Mouse (Mus musculus) hindbrain, embryonic 14.5 days (tissue): ENCODE measurements around the gene Ap1g2. TPM values are rescaled to one million over a fixed set of nuclear protein-coding genes. Genes with fewer than 3 reads are reported as not detected.

Source experiments
- ATAC-seq: fragments of 200-750 bp; cut with Nextera tagmentation; 2 replicates; pipeline ENCODE4 v1.8.0; 2017; ENCODE audit warnings: moderate number of reproducible peaks, mild to moderate bottlenecking, moderate TSS enrichment, moderate library complexity; ENCODE audit not compliant: low FRiP score
- DNase-seq: peaks from one replicate; pipeline ENCODE4 v3.0.0-alpha.2; 2015; ENCODE audit warnings: low spot score
- H3K27ac ChIP-seq: fragments of 300-500 bp; sonication (generic); 2 replicates; pipeline ENCODE4 v1.5.1; 2014; ENCODE audit warnings: mild to moderate bottlenecking, moderate library complexity
- H3K27me3 ChIP-seq: fragments of 300-500 bp; sonication (generic); 2 replicates; pipeline ENCODE4 v1.6.1; 2014; ENCODE audit warnings: mild to moderate bottlenecking, low read length, mixed read lengths; ENCODE audit not compliant: control insufficient read depth, insufficient read depth
- H3K36me3 ChIP-seq: fragments of 300-500 bp; sonication (generic); replicated peaks from 2 replicates; pipeline ENCODE4 v1.6.1; 2014; ENCODE audit not compliant: control insufficient read depth, insufficient read depth
- H3K4me1 ChIP-seq: fragments of 300-500 bp; sonication (generic); replicated peaks from 2 replicates; pipeline ENCODE4 v1.6.1; 2014; ENCODE audit warnings: antibody characterized with exemption, low read length, mixed read lengths; ENCODE audit not compliant: control insufficient read depth, insufficient read depth
- H3K4me2 ChIP-seq: fragments of 300-500 bp; sonication (generic); replicated peaks from 2 replicates; pipeline ENCODE4 v1.6.1; 2014; ENCODE audit warnings: mild to moderate bottlenecking, moderate library complexity
- H3K4me3 ChIP-seq: fragments of 300-500 bp; sonication (generic); replicated peaks from 2 replicates; pipeline ENCODE4 v1.5.1; 2014; ENCODE audit warnings: mild to moderate bottlenecking, low read length
- H3K9ac ChIP-seq: fragments of 300-500 bp; sonication (generic); 2 replicates; pipeline ENCODE4 v1.6.1; 2014
- H3K9me3 ChIP-seq: fragments of 300-500 bp; sonication (generic); 2 replicates; pipeline ENCODE4 v1.6.1; 2016; ENCODE audit warnings: low read length; ENCODE audit not compliant: control insufficient read depth
- WGBS: fragments of 180-500 bp; shearing (Covaris S2); extraction: QIAGEN DNeasy Blood & Tissue Kit; methylation state at CpG from one replicate; pipeline ENCODE4 v1.1.7; 2014; 5-methylcytosine and 5-hydroxymethylcytosine counted together
- polyA plus RNA-seq: library from polyadenylated mRNA; unstranded; fragments of >200 nt; fragmentation: Nextera tagmentation; extraction: Ambion mirVana; gene quantifications from 2 replicates; pipeline ENCODE4 v1.2.1, GENCODE M21; 2014

Gene Ap1g2
- polyA plus RNA-seq, 1 experiment from 2014 or later = 6.3 TPM

DNA sequence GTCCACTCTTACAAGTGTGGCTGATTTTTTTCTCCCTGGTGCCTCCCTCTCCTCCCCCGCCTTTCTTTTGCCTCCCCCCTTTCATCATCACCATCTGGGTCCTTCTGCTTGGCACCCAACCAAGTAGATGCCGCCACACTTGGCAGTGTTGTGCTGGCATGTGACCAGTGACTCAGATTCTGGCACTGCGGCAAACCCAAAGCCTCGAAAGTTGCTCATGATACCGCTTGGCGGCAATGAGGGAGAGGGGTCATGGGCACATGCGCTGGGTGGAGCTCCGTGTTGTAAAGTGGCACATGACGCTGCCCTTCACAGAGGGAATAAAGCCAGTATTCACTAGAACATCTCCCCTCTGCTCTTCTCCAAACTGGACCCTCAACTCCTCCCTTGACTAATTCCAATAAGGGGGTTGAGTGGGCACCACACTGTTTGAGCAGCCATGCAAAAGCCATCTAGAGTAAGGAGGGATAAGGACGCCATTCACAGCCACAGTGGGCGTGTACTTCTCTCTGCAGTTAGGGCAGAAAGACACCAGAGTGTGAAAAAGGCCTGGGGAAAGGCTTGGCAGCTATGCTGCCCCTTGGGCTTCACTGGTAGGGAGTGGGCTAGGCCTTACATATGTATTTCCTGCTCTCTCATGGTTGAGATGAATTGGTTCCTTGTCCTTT, 51.1 kb downstream of the Ap1g2 start:
- Histone ChIP-seq H3K27ac (peak overlapping the region; percentile 96), H3K9ac (peak overlapping the region; percentile 57; the same call in 1 of the 2 replicates), H3K4me2 (peak overlapping the region; percentile 54), H3K9me3 (no peaks in the 10 kb centered on the region), H3K4me1 (peaks cover 29% of the 10 kb centered on the region), H3K36me3 (peaks cover 3% of the 10 kb centered on the region), H3K4me3 (peak overlapping the region; percentile 33), H3K27me3 (no peaks in the 10 kb centered on the region)
- WGBS = 61% methylated on average over 11 of the region's 11 CpGs
- ATAC-seq (peak; percentile 63), DNase-seq (peak; percentile 83)

DNA sequence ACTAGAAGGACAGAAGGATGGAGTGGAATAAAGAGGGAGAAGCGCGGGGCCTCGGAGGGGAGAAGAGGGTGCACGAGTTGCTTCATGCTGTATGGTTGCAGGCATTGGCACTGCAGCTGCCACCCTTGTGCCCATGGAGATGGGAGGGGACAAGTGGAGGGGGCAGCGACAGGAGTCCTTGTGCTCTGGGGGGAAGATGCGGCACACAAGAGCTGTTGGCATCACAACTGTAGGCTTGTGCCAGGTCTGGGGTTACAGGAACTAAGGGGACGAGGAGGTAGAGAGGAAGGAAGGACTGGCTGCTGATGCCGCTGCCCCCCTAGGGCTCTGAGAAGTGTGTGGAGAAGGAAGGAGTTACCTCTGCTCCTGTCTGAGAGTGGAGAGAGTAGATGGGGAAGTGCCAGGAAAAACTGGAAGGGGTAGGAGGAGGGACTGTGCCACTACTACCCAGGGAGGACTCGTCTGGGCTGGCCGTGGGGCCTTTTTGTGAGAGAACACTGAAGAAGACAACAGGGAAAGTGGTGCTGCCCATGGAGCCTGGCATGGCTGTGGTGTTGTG, 52.1 kb downstream of the Ap1g2 start:
- Histone ChIP-seq H3K4me1 (peaks cover 29% of the 10 kb centered on the region), H3K27ac (peak overlapping the region; percentile 96), H3K27me3 (no peaks in the 10 kb centered on the region), H3K36me3 (peaks cover 3% of the 10 kb centered on the region; the same call in 1 of the 2 replicates), H3K4me2 (peak overlapping the region; percentile 54), H3K9me3 (no peaks in the 10 kb centered on the region), H3K9ac (peak overlapping the region; percentile 57), H3K4me3 (peak overlapping the region; percentile 33)
- 58% methylated on average over 10 of the region's 10 CpGs for WGBS
- DNase-seq (no peak), ATAC-seq (peak; percentile 45)

DNA sequence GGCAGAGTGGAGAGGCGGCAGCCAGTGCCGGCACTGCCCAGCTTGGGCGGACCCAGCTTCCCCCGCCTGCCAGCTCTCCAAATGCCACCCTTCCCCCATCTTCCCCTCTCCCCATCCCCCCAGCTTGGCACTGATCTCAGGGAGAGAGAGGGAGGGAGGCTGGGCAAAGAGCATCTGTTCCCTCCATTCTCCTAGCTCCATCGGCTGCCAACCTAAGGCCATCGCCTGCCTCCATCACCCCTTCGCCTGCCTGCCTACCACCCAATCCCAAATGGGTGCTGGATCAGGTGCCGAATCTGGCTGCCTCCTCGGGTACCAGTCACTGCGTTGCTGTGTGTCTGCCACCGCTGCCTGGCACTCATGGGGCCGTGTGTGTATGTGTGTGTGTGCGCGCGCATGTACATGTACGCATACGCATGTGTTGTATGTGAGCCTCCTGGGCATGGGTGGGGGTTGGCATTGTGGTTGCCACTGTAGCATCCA, 52.6 kb downstream of the Ap1g2 start:
- ATAC-seq (peak; percentile 82), DNase-seq (peak; percentile 77)
- H3K27me3 ChIP-seq = no peaks in the 10 kb centered on the region
- H3K36me3 ChIP-seq = 0 out of 2 replicates have a peak, but pooled peaks cover 3% of the 10 kb centered on the region
- H3K4me1 ChIP-seq = peaks cover 29% of the 10 kb centered on the region
- H3K9ac ChIP-seq = peak overlapping the region; percentile 57
- H3K9me3 ChIP-seq = no peaks in the 10 kb centered on the region
- H3K4me3 ChIP-seq = peak overlapping the region; percentile 33
- 56% methylated on average over 17 of the region's 17 CpGs for WGBS
- peak overlapping the region; percentile 96 for H3K27ac ChIP-seq
- H3K4me2 ChIP-seq = peak overlapping the region; percentile 54

DNA sequence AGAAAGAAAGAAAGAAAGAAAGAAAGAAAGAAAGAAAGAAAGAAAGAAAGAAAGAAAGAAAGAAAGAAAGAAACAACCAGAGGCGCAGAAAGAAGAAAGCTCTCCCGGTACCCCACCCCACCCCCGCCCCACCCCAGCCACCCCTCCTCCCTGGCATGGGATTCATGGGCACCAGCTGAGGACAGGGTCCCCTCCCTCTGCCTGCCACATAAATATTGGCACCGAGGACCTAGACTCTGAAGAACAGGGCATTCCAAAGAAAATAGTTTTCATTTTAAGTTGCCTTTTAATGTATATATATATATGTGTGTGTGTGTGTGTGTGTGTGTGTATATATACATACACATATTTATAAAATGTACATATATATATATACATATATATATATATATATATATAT, 53.3 kb downstream of the Ap1g2 start:
- no peak for ATAC-seq
- WGBS = 47% methylated on average over 4 of the region's 4 CpGs
- Histone ChIP-seq H3K9ac (no peak overlapping the region), H3K4me1 (peaks cover 29% of the 10 kb centered on the region), H3K27me3 (no peaks in the 10 kb centered on the region), H3K4me3 (0 out of 2 replicates have a peak overlapping the region, but pooled peaks have one; percentile 33), H3K27ac (peak overlapping the region; percentile 96), H3K36me3 (0 out of 2 replicates have a peak, but pooled peaks cover 3% of the 10 kb centered on the region), H3K4me2 (peak overlapping the region; percentile 54), H3K9me3 (no peaks in the 10 kb centered on the region)
- no peak for DNase-seq

DNA sequence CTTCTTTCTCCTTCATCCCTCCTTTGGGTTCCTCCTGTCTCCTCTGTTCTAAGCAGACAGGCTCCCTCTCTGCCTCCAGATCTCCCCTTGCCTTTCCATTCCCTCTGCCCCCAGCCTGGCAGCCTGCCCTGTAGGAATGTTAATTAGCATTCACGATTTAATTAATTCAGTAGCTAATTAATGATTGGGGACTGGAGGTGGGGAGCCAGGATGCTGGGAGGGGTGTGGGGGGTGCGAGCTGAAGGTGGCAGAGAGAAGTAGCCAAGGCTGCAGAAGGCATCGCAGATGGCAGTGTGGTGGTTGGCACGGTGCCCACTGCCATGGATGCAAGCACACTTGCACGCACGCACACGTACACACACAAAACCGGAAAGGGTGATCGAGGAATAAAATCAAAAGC, 53.9 kb downstream of the Ap1g2 start:
- Histone ChIP-seq H3K36me3 (no peaks in the 10 kb centered on the region), H3K4me3 (no peak overlapping the region), H3K27ac (peak overlapping the region; percentile 96), H3K9me3 (no peaks in the 10 kb centered on the region), H3K27me3 (no peaks in the 10 kb centered on the region), H3K9ac (no peak overlapping the region), H3K4me2 (peak overlapping the region; percentile 54), H3K4me1 (peaks cover 27% of the 10 kb centered on the region)
- DNase-seq (peak; percentile 84), ATAC-seq (peak; percentile 55)
- WGBS = 35% methylated on average over 9 of the region's 9 CpGs

Other genes starting within 250 kb of the Ap1g2 start
- 10.7 and 10.8 TPM in 2 replicates for gene Homez, start 235.6 kb downstream of the Ap1g2 start, polyA plus RNA-seq
- gene Ppp1r3e, start 229.0 kb downstream of the Ap1g2 start, polyA plus RNA-seq = 5.0 and 5.7 TPM in 2 replicates
- gene Bcl2l2, start 223.2 kb downstream of the Ap1g2 start, polyA plus RNA-seq = 5.2 and 5.3 TPM in 2 replicates
- not detected in 2 replicates for gene Gm20521, start 223.2 kb downstream of the Ap1g2 start, polyA plus RNA-seq
- 141 and 159 TPM in 2 replicates for gene Pabpn1, start 214.1 kb downstream of the Ap1g2 start, polyA plus RNA-seq
- 136 and 142 TPM in 2 replicates for gene Slc22a17, start 193.5 kb downstream of the Ap1g2 start, polyA plus RNA-seq
- 15.4 and 15.6 TPM in 2 replicates for gene Efs, start 180.5 kb downstream of the Ap1g2 start, polyA plus RNA-seq
- gene Il25, start 173.9 kb downstream of the Ap1g2 start, polyA plus RNA-seq = 0.72 and 0.74 TPM in 2 replicates
- 11.3 and 11.4 TPM in 2 replicates for gene Cmtm5, start 170.3 kb downstream of the Ap1g2 start, polyA plus RNA-seq
- gene Myh6, start 139.7 kb downstream of the Ap1g2 start, polyA plus RNA-seq = 0.78 and 2.1 TPM in 2 replicates
- gene Gm17428, start 129.7 kb downstream of the Ap1g2 start, polyA plus RNA-seq = not detected in 2 replicates
- 5.6 and 6.7 TPM in 2 replicates for gene Myh7, start 112.0 kb downstream of the Ap1g2 start, polyA plus RNA-seq
- gene Ngdn, start 91.1 kb downstream of the Ap1g2 start, polyA plus RNA-seq = 42.6 and 43.1 TPM in 2 replicates
- 17.8 and 21.5 TPM in 2 replicates for gene Zfhx2, start 14.3 kb downstream of the Ap1g2 start, polyA plus RNA-seq
- gene Thtpa, start 11.8 kb downstream of the Ap1g2 start, polyA plus RNA-seq = 30.4 and 30.7 TPM in 2 replicates
- 35.4 and 42.7 TPM in 2 replicates for gene Jph4, start 10.3 kb upstream of the Ap1g2 start, polyA plus RNA-seq
- 1.4 and 1.8 TPM in 2 replicates for gene Dhrs2, start 115.4 kb upstream of the Ap1g2 start, polyA plus RNA-seq